Mouse (Mus musculus): ENCODE measurements around the gene Krt16.
"Not testable (repeated sequence)": the region's sequence is repeated elsewhere in the genome, so short reads cannot be mapped to it uniquely, and the experiment has no call there.

DNA sequence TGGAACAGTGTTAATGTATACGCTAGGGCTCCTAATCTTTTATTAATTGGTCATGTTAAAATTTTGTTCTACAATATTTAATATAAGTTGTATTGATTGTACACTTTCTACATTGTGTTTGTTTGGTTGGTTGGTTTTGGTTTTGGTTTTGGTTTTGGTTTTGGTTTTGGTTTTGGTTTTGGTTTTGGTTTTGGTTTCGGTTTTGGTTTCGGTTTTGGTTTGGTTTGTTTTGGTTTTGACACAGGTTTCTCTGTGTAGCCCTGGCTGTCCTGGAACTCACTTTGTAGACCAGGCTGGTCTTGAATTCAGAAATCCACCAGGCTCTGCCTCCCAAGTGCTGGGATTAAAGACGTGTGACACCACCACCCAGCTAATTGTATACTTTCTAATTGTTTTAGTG lies 8.4 kb downstream of the Krt16 start:
- not testable (repeated sequence) for TF ChIP-seq CTCF, EP300 (IDR thresholded peaks at IDR 0.05; ENCODE audit: low read depth)
